Mouse (Mus musculus) forebrain, embryonic 15.5 days (tissue): ENCODE measurements at regions not wholly inside any gene's neighbourhood (a gene's known extent, or its start where the extent isn't known, plus 50 kb on each side); places are given as distances from the start of the nearest gene placed in this dataset.

Experiments
- ATAC-seq: fragments of 200-750 bp; cut with Nextera tagmentation; replicated peaks from 2 replicates; pipeline ENCODE4 v1.8.0; 2017; ENCODE audit warnings: mild to moderate bottlenecking, moderate TSS enrichment, moderate library complexity
- H3K27ac ChIP-seq: fragments of 300-500 bp; sonication (generic); replicated peaks from 2 replicates; pipeline ENCODE4 v1.5.1; 2015; ENCODE audit warnings: mild to moderate bottlenecking, inconsistent platforms
- H3K27me3 ChIP-seq: fragments of 300-500 bp; sonication (generic); 2 replicates; pipeline ENCODE4 v1.6.1; 2015; ENCODE audit warnings: inconsistent platforms
- H3K36me3 ChIP-seq: fragments of 300-500 bp; sonication (generic); 2 replicates; pipeline ENCODE4 v1.6.1; 2015; ENCODE audit warnings: mild to moderate bottlenecking, inconsistent platforms
- H3K4me1 ChIP-seq: fragments of 300-500 bp; sonication (generic); 2 replicates; pipeline ENCODE4 v1.6.1; 2015; ENCODE audit warnings: inconsistent platforms
- H3K4me2 ChIP-seq: fragments of 300-500 bp; sonication (generic); replicated peaks from 2 replicates; pipeline ENCODE4 v1.6.1; 2015; ENCODE audit warnings: mild to moderate bottlenecking, inconsistent platforms
- H3K4me3 ChIP-seq: fragments of 300-500 bp; sonication (generic); 2 replicates; pipeline ENCODE4 v1.5.1; 2015; ENCODE audit warnings: mild to moderate bottlenecking, inconsistent platforms
- H3K9ac ChIP-seq: fragments of 300-500 bp; sonication (generic); replicated peaks from 2 replicates; pipeline ENCODE4 v1.6.1; 2015; ENCODE audit warnings: mild to moderate bottlenecking, inconsistent platforms
- H3K9me3 ChIP-seq: fragments of 300-500 bp; sonication (generic); 2 replicates; pipeline ENCODE4 v1.6.1; 2016; ENCODE audit warnings: inconsistent platforms
- WGBS: fragments of 180-500 bp; shearing (Covaris S2); methylation state at CpG from one replicate; pipeline ENCODE4 v1.1.7; 2015; ENCODE audit warnings: mixed read lengths; 5-methylcytosine and 5-hydroxymethylcytosine counted together

GRCm38 (mm10) chr9:5752686-5753301 is 407.6 kb downstream of the Casp12 start:
- H3K4me3 ChIP-seq, result no peak overlapping the region
- H3K27ac ChIP-seq, result peak overlapping the region; percentile 63
- no peak overlapping the region for H3K4me2 ChIP-seq
- H3K36me3 ChIP-seq, result no peaks in the 10 kb centered on the region
- peak; percentile 95 for ATAC-seq
- no peak overlapping the region for H3K9ac ChIP-seq
- no peaks in the 10 kb centered on the region for H3K27me3 ChIP-seq
- H3K4me1 ChIP-seq, result peaks cover 4% of the 10 kb centered on the region; the same call in 1 of the 2 replicates
- H3K9me3 ChIP-seq, result no peaks in the 10 kb centered on the region

GRCm38 (mm10) chr9:5753785-5754184 is 408.6 kb downstream of the Casp12 start:
- H3K9me3 ChIP-seq, result no peaks in the 10 kb centered on the region
- no peaks in the 10 kb centered on the region for H3K27me3 ChIP-seq
- ATAC-seq, result no peak
- H3K36me3 ChIP-seq, result no peaks in the 10 kb centered on the region
- 62% methylated on average over 3 of the region's 3 CpGs for WGBS
- H3K9ac ChIP-seq, result no peak overlapping the region
- no peak overlapping the region for H3K4me3 ChIP-seq
- no peak overlapping the region for H3K4me2 ChIP-seq
- peaks cover 4% of the 10 kb centered on the region; the same call in 1 of the 2 replicates for H3K4me1 ChIP-seq
- peak overlapping the region; percentile 49 for H3K27ac ChIP-seq

GRCm38 (mm10) chr9:5761215-5761614 is 407.2 kb upstream of the Pdgfd start:
- Histone ChIP-seq H3K4me3 (no peak overlapping the region), H3K4me2 (no peak overlapping the region), H3K27me3 (no peaks in the 10 kb centered on the region), H3K36me3 (no peaks in the 10 kb centered on the region), H3K9me3 (no peaks in the 10 kb centered on the region), H3K4me1 (no peaks in the 10 kb centered on the region), H3K9ac (no peak overlapping the region), H3K27ac (no peak overlapping the region)
- WGBS, result 70% methylated on average over 2 of the region's 2 CpGs
- no peak; the same call in 1 of the 2 replicates for ATAC-seq

GRCm38 (mm10) chr9:5769927-5770326 is 398.5 kb upstream of the Pdgfd start:
- Histone ChIP-seq H3K9me3 (no peaks in the 10 kb centered on the region), H3K4me2 (no peak overlapping the region), H3K4me3 (no peak overlapping the region), H3K9ac (no peak overlapping the region), H3K27me3 (no peaks in the 10 kb centered on the region), H3K4me1 (no peaks in the 10 kb centered on the region), H3K36me3 (no peaks in the 10 kb centered on the region), H3K27ac (no peak overlapping the region)
- WGBS, result 91% methylated on average over 2 of the region's 2 CpGs
- 0 out of 2 replicates have a peak, but pooled peaks have one; percentile 38 for ATAC-seq

GRCm38 (mm10) chr9:5771158-5771557 is 397.2 kb upstream of the Pdgfd start:
- H3K36me3 ChIP-seq, result no peaks in the 10 kb centered on the region
- H3K9me3 ChIP-seq, result no peaks in the 10 kb centered on the region
- H3K4me1 ChIP-seq, result no peaks in the 10 kb centered on the region
- no peak overlapping the region for H3K4me3 ChIP-seq
- no peak overlapping the region for H3K27ac ChIP-seq
- no peak overlapping the region for H3K4me2 ChIP-seq
- H3K27me3 ChIP-seq, result no peaks in the 10 kb centered on the region
- no peak for ATAC-seq
- no peak overlapping the region for H3K9ac ChIP-seq
